Mouse (Mus musculus): ENCODE measurements around the gene Fbxo10.
"Not testable (repeated sequence)": the region's sequence is repeated elsewhere in the genome, so short reads cannot be mapped to it uniquely, and the experiment has no call there.

The Fbxo10 gene

GRCm38 (mm10) chr4:45010806-45011415 lies 73.5 kb downstream of the Fbxo10 start:
- no peak for DNase-seq (ENCODE audit: low spot score in 2 of 2)

DNA sequence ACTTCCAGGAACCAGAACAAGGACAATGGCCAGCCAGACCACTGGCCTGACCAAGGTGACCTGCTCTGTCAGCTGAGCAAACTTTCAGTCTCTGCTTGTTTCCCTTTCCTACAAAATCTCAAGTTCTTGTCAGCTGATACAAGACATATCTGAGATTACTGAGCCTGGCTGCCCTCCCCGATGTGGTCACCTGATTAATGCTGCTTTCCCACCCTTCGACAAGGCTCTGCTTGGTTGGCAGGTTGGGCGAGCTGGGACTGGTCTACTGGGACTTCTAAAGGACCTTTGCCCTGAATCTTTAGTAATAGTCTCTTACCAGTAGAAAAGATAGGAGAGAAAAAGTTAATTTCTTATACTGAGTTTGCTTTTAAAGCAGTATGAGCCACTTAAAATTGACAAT lies 79.0 kb downstream of the Fbxo10 start:
- no peak for DNase-seq (ENCODE audit: low spot score in 2 of 2)

GRCm38 (mm10) chr4:45000001-45000400 lies 84.4 kb downstream of the Fbxo10 start:
- no peak for DNase-seq (ENCODE audit: low spot score in 2 of 2)

DNA sequence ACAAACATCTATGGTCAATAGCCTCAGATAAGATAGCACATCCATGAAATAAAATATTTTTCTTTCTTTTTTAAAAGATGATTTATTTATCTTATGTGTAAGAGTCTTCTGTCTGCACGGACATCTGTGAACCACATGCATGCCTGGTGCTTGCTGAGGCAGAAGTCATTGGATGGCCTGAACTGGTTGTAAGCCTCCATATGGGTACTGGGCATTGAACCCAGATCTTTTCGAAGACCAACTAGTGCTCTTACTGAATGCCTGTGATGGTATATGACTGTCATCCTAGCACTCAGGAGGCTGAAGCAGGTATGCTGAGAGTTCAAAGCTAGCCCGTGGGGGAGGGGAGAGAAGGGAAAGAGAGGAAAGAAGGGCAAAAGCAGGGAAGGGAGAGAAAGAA lies 86.3 kb downstream of the Fbxo10 start:
- DNase-seq (ENCODE audit: low spot score in 2 of 2): no peak

GRCm38 (mm10) chr4:44994776-44995175 lies 89.6 kb downstream of the Fbxo10 start:
- DNase-seq (ENCODE audit: low spot score in 2 of 2): no peak

DNA sequence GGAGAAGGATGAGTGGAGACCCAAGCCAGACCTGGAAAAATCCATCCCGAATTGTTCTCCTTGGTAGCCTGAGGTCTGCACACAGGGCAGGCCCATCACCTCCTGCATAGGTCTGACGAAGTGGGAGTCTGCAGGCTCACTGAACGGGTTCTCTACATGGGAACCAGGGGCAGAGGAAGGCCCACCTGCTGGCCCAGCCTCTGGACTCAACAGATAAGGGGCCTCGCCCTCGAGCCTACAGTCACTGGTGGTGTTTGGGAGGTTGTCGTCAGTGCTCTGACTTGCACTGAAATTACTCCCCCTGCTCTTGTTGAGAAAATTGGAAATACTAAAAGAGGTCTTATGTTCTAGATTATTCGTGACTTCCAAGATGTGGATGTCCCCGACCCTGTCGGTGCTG lies 90.6 kb downstream of the Fbxo10 start:
- no peak for DNase-seq (ENCODE audit: low spot score in 2 of 2)

- not testable (repeated sequence) for DNase-seq (ENCODE audit: low spot score in 2 of 2)
Observed at GRCm38 (mm10) chr4:44993179-44993578, 91.2 kb downstream of the Fbxo10 start.

GRCm38 (mm10) chr4:44992330-44992729 lies 92.1 kb downstream of the Fbxo10 start:
- not testable (repeated sequence) for DNase-seq (ENCODE audit: low spot score in 2 of 2)

DNA sequence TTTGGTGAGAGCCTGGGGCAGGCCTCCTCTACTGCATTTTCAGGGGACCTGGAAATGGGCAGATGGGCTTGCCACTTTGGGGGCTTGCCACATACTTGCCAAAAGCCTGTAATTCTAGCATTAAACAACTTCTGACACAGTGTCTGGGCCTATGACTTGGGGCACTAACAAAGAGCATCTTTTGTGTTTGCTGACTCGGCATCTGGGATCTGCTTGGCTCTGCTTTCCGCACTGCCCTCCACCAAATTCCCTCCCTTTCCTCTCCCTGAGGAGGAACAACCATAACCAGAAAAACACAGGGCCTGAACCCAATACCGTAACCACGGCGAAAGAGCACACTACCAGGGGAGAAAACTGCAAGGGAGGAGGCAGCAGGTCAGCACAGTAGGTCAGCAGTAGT lies 93.8 kb downstream of the Fbxo10 start:
- no peak for DNase-seq (ENCODE audit: low spot score in 2 of 2)
